Mouse (Mus musculus) heart, embryonic 10.5 days (tissue): ENCODE data around the gene Pik3cd. TPM values are rescaled to one million over a fixed set of nuclear protein-coding genes. Genes with fewer than 3 reads are reported as not detected.
"Not testable (repeated sequence)": the region's sequence is repeated elsewhere in the genome, so short reads cannot be mapped to it uniquely, and the experiment has no call there.

ENCODE experiments used
- DNase-seq: peaks from one replicate; pipeline ENCODE4 v3.0.0-alpha.2; 2017; ENCODE audit warnings: low spot score
- H3K27ac ChIP-seq: fragments of 300-500 bp; sonication (generic); 2 replicates; pipeline ENCODE4 v1.5.1; 2016; ENCODE audit warnings: mild to moderate bottlenecking
- H3K27me3 ChIP-seq: fragments of 300-500 bp; sonication (generic); 2 replicates; pipeline ENCODE4 v1.6.1; 2016; ENCODE audit warnings: mild to moderate bottlenecking; ENCODE audit not compliant: poor library complexity, insufficient read depth, severe bottlenecking
- H3K36me3 ChIP-seq: fragments of 300-500 bp; sonication (generic); 2 replicates; pipeline ENCODE4 v1.6.1; 2016; ENCODE audit warnings: mild to moderate bottlenecking, moderate library complexity
- H3K4me1 ChIP-seq: fragments of 300-500 bp; sonication (generic); 2 replicates; pipeline ENCODE4 v1.6.1; 2016; ENCODE audit warnings: mild to moderate bottlenecking
- H3K4me3 ChIP-seq: fragments of 300-500 bp; sonication (generic); 2 replicates; pipeline ENCODE4 v1.5.1; 2016; ENCODE audit warnings: mild to moderate bottlenecking, moderate library complexity
- H3K9me3 ChIP-seq: fragments of 300-500 bp; sonication (generic); 2 replicates; pipeline ENCODE4 v1.6.1; 2016; ENCODE audit warnings: mild to moderate bottlenecking, moderate library complexity
- WGBS: fragments of 180-500 bp; shearing (Covaris S2); methylation state at CpG from one replicate; pipeline ENCODE4 v1.1.7; 2016; 5-methylcytosine and 5-hydroxymethylcytosine counted together
- polyA plus RNA-seq: library from polyadenylated mRNA; unstranded; fragments of >200 nt; fragmentation: Nextera tagmentation; extraction: Ambion mirVana; gene quantifications from 2 replicates; pipeline ENCODE4 v1.2.1, GENCODE M21; 2016

The Pik3cd gene
- polyA plus RNA-seq, 1 experiment from 2014 or later: 4.8 TPM

DNA sequence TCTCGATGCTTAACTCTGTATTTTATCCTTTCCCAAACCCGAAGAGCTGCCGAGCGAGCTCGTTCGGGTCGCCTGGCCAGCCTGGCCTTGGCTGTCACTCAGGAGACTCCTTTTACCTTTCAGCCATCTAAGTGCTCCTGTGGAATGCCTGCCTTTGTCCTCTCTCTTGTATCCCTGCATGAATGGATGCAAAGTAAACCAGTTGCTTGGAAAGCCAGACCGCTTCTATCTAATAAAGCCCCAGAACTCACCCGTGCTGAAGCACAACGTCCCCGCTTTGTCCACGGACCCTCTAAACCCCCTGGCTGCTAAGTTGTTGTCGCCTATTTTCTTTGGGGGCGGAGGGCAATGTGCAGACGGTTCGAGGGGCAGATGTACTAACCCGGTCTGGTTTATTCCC, 75.6 kb downstream of the Pik3cd start:
- no peak for DNase-seq
- Histone ChIP-seq H3K4me1 (no peaks in the 10 kb centered on the region; the same call in 1 of the 2 replicates), H3K4me3 (no peak overlapping the region), H3K27ac (no peak overlapping the region), H3K9me3 (no peaks in the 10 kb centered on the region), H3K27me3 (no peaks in the 10 kb centered on the region), H3K36me3 (peaks cover 22% of the 10 kb centered on the region)
- 87% methylated on average over 17 of the region's 17 CpGs for WGBS

DNA sequence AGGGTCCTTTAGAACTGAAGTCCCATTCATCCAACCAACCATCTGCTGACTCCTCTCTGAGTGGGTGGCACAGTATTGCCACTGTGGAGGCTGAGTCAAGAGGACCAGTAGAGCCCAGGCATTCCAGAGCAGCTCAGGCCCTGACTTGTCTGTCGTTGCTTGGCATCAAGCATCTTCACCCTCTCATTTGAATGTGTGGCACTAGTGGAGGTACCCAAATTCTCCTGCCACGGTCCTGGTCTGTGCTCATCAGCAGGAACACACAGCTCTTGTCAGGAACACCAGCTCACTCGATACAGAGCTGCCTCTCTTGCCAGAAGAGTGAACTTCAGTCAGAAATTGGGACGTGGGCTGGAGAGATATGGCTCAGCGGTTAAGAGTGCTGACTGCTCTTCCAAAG, 78.7 kb downstream of the Pik3cd start:
- DNase-seq: no peak
- H3K27ac ChIP-seq: no peak overlapping the region
- no peaks in the 10 kb centered on the region for H3K9me3 ChIP-seq
- WGBS: 87% methylated on average over 5 of the region's 5 CpGs
- peaks cover 2% of the 10 kb centered on the region; the same call in 1 of the 2 replicates for H3K4me1 ChIP-seq
- H3K27me3 ChIP-seq: no peaks in the 10 kb centered on the region
- H3K4me3 ChIP-seq: no peak overlapping the region
- H3K36me3 ChIP-seq: no peaks in the 10 kb centered on the region

DNA sequence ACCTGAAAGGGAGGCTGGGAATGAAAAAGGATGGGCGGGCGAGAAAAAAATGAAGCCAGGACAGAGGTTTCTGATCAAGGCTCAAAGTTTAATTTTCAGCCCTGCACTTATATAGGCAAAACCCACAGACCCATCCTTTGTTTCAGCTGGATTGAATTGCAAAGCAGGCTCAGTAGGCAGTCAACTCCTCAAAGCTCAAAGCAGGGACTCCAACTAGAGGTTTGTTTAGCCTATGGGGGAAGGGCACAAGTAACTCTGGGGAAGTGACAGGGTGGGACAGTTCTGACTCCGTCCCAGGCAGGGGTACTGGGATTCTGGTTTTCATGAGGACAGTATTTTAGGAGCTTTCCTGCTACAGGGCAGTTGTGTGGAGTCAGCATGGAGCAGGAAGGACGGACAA, 81.1 kb downstream of the Pik3cd start:
- no peak for DNase-seq
- no peak overlapping the region for H3K27ac ChIP-seq
- H3K4me3 ChIP-seq: no peak overlapping the region
- H3K4me1 ChIP-seq: 0 out of 2 replicates have a peak, but pooled peaks cover 2% of the 10 kb centered on the region
- no peaks in the 10 kb centered on the region for H3K27me3 ChIP-seq
- H3K36me3 ChIP-seq: no peaks in the 10 kb centered on the region
- no peaks in the 10 kb centered on the region for H3K9me3 ChIP-seq
- WGBS: 69% methylated on average over 4 of the region's 4 CpGs

DNA sequence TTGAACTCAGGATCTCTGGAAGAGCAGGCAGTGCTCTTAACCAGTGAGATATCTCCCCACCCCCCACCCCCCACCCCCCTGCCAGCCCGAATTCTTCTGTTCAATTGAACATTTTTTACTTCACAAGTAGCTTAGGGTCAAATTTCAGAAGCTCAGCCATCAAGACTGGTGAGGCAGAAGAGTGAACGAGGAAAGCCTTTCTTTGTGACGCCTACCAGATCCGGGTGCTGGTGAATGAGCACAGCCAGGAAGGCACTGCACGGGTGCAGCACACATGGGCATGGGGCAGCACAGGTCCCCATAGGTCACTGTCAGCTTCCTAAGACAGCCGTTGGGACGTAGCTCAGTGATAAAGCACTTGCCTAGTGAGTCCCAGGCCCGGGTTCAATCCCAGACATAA, 82.4 kb downstream of the Pik3cd start:
- Histone ChIP-seq H3K4me3 (no peak overlapping the region), H3K9me3 (no peaks in the 10 kb centered on the region), H3K27ac (no peak overlapping the region), H3K27me3 (no peaks in the 10 kb centered on the region), H3K4me1 (0 out of 2 replicates have a peak, but pooled peaks cover 2% of the 10 kb centered on the region), H3K36me3 (peaks cover 9% of the 10 kb centered on the region)
- WGBS: 43% methylated on average over 8 of the region's 8 CpGs
- no peak for DNase-seq

DNA sequence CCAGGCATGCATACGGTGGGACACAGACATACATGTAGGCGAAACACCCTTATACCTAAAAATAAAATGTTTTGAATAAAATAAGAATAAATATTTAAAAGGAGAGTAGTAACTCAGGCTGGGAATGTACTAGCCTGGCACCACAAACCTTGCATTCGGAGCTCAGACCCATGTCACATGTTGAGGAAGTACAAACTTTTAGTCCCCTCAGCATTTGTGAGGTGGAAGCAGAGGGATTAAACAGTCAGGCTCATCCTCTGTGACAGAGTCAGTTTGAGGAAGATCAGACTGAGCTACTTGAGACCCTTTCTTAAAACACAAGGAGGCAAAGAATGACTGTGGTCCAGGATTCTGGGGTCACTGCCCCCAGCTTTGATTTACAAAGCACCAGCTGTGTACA, 85.4 kb downstream of the Pik3cd start:
- WGBS: 82% methylated on average over 3 of the region's 3 CpGs
- H3K27me3 ChIP-seq, H3K9me3 ChIP-seq: not testable (repeated sequence)

DNA sequence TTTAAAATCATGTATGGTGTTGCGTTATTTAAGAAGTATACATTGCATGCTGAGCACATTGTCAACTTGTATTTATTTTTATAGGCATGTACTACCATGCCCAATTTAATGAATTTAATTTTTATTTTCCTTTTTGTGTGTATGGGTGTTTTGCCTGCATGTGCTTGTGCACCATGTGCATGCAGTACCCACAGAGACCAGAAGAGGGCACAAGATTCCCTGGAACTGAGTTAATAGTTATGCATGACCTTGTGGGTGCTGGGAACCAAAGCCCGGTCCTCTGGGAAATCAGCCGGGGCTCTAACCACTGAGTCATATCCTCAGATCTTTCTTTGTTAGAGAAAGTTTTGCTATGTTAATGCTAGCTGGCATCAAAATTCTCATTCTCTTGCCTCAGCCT, 87.5 kb downstream of the Pik3cd start:
- Histone ChIP-seq H3K27ac (no peak overlapping the region), H3K27me3 (no peaks in the 10 kb centered on the region), H3K36me3 (peaks cover 14% of the 10 kb centered on the region), H3K9me3 (no peaks in the 10 kb centered on the region), H3K4me3 (no peak overlapping the region), H3K4me1 (no peaks in the 10 kb centered on the region)
- no peak for DNase-seq
- WGBS: 94% methylated on average over 3 of the region's 3 CpGs

More for the DNA sequence above, 85.4 kb downstream of the Pik3cd start:
- not testable (repeated sequence) for H3K4me3 ChIP-seq, H3K27ac ChIP-seq, H3K4me1 ChIP-seq, DNase-seq
- peaks cover 14% of the 10 kb centered on the region for H3K36me3 ChIP-seq

DNA sequence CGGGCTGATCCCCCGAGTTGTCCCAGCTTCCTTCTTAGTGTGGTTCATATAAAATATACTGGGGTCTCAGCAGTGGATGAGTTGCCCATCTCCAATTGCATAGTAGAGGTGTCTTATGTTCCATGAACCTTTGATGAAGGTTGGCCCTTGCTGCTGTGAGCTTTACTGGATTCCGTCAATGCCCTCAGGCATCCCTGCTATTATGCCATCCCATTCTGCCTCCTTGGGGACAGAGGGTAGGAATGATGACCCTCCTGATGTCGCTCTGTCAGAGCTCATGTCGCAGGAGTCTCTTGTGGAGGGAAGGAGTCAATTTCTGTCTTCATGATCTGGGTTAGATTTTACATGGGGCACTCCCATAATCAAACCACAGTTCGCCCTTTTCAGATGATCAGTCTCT, 88.9 kb downstream of the Pik3cd start:
- H3K4me3 ChIP-seq, H3K9me3 ChIP-seq, H3K27me3 ChIP-seq, DNase-seq, H3K27ac ChIP-seq, H3K4me1 ChIP-seq: not testable (repeated sequence)
- 76% methylated on average over 6 of the region's 6 CpGs for WGBS
- H3K36me3 ChIP-seq: peaks cover 14% of the 10 kb centered on the region

DNA sequence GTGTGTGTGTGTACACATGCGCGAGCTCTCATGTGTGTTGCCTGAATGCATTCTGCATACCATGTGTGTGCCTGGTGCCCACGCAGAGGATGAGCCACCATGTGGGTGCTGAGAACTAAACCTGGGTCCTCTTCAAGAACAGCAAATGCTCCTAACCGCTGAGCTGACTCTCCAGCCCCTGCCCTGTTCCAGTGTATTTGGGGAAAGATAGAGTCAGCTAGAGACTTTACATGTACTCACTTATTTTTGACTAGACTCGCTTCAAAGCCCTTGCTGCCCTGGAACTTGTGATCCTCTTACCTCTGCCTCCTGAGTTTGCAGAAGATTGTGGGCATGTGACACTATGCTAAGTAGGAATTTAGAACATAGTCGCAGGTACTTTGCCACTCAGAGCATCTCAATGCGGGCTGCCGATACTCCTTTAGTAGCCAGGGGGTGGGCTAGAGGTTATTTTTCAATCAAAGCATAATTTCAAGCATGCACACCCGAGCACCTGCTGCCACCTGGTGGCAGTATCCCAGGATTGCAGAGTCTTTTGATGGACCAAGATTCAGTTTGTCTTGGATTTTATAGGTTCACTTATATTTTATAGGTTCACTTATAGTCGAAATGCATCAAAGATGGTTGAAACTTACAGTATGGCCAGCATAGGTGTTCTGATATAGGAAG, 90.9 kb downstream of the Pik3cd start:
- no peaks in the 10 kb centered on the region for H3K9me3 ChIP-seq
- H3K27me3 ChIP-seq: no peaks in the 10 kb centered on the region
- WGBS: 52% methylated on average over 10 of the region's 10 CpGs
- H3K36me3 ChIP-seq: peaks cover 14% of the 10 kb centered on the region
- H3K27ac ChIP-seq: no peak overlapping the region
- DNase-seq: no peak
- H3K4me1 ChIP-seq: peaks cover 18% of the 10 kb centered on the region
- H3K4me3 ChIP-seq: no peak overlapping the region

DNA sequence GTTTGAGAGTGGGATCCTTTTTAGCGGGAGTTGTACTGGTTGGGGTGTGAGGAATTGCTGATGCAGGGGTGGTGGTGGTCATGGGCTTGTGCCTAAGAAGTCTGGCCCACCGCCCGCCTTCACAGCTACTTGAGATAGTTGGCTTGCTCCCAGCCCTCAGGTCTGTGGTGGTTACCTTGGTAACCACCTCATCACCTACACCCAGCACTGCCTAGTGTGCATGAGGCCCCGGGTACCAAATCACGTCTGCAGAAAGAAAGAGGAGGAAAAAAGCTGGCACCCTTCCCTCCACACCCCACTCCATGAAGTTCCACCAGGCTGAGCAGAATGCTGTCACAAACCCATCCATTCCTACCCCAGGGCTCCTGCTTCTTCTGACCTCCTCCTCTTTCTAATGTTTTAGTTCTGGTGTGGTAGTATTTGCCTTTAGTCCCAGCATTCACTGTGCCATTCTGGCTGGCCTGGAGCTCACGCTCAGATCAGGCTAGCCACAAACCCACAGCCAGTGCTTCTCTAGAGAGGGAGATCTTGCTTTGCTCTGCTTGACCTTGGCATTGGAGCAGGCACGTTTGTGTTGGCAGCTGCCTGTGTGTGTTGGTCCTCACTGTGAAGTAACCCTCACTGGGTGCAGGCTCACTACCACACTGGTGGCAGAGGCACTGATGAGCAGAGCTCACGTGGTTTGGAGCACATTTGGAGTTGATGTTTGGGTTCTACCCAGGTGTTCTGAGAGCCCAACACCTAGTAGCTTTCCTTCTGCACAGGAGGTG, 92.9 kb downstream of the Pik3cd start:
- WGBS: 78% methylated on average over 8 of the region's 8 CpGs
- no peak overlapping the region for H3K4me3 ChIP-seq
- DNase-seq: no peak

DNA sequence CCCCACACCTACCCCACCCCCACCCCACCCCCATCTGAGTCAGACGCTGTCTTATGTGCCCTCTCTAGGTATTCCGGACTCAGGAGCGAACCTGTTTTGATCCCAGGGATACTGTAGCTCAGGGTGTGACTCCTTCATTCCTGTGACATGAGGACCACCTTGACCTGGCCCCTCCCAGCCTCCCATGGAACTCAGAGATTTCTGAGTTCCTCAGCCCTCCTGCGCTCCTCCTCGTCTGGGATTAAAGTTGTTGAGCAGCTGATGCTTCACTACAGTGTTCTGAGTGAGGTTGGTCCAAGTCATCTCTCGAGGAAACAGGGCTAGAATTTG, 94.1 kb downstream of the Pik3cd start:
- Histone ChIP-seq H3K27ac (peak overlapping the region; percentile 65), H3K4me3 (no peak overlapping the region), H3K4me1 (peaks cover 22% of the 10 kb centered on the region), H3K9me3 (no peaks in the 10 kb centered on the region), H3K27me3 (no peaks in the 10 kb centered on the region), H3K36me3 (no peaks in the 10 kb centered on the region)
- WGBS: 77% methylated on average over 6 of the region's 6 CpGs
- no peak for DNase-seq

More for the DNA sequence above, 92.9 kb downstream of the Pik3cd start:
- H3K27me3 ChIP-seq: no peaks in the 10 kb centered on the region
- H3K27ac ChIP-seq: no peak overlapping the region
- H3K9me3 ChIP-seq: no peaks in the 10 kb centered on the region
- no peaks in the 10 kb centered on the region for H3K36me3 ChIP-seq
- peaks cover 22% of the 10 kb centered on the region for H3K4me1 ChIP-seq

DNA sequence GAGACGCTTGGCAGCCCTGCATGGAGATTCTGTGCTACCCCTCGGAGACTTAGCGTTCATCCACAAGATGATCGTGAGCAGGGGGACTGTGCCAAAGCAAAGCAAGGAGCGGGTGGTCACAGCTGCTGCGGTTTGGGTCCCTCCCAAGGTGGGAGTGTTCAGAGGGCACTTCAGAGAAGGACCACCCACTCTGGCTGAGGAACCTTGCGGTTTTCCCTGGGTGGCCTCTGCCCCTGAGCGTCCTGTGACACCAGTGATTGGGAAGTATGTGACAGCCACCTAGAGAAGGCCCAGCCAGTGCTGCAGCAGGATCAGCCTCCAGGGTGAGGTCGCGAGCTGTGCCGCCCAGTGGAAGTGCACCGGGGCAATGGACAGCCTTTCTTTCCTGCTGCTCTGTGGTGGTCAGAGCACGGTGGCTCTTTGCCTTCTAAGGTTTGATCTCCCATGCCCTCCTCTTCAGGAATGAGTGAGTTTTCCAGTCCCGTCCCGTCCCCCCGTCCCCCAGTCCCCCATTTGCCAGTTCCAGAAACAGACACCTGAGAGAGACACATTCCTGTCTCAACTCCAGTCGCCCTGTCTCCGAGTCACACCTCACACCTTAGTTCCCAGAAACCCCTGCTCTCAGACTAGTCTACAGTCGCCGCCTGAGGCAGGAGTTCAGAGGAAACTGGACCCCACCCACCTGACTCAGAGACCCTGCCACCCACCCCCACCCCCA, 94.6 kb downstream of the Pik3cd start:
- peak overlapping the region; percentile 65 for H3K27ac ChIP-seq
- no peaks in the 10 kb centered on the region for H3K27me3 ChIP-seq
- no peak for DNase-seq
- H3K4me1 ChIP-seq: peaks cover 27% of the 10 kb centered on the region
- no peaks in the 10 kb centered on the region for H3K36me3 ChIP-seq
- H3K9me3 ChIP-seq: no peaks in the 10 kb centered on the region
- WGBS: 47% methylated on average over 20 of the region's 20 CpGs
- no peak overlapping the region for H3K4me3 ChIP-seq

DNA sequence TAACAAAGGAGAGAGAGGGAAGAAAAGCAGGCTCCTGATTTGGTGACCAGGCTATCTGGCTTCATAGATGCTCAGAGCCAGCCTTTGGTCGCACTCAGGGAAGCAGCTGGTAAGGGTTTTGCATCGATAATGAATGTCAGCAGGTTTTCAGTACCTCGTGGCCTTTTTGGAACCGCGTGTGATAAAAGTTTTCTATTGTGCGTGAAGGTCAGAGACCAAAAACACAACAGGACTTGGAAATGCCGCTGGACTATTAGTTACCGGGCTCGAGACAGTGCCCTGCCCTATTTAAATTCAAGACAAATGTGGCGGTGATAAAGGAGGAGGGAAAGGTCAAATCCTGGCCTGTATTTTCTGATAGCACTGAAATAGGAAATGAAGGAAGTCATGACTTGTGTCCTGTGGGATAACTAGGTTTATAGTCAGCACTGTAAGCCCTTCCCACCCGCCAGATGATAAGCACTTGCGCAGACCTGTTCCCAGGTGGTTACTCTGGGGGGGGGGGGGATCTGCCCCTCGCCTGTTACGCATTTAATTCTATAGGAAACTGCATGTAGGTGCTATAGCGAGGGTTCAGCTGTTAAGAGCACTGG, 95.5 kb downstream of the Pik3cd start:
- WGBS: 42% methylated on average over 15 of the region's 15 CpGs
- Histone ChIP-seq H3K9me3 (no peaks in the 10 kb centered on the region), H3K27ac (no peak overlapping the region)

DNA sequence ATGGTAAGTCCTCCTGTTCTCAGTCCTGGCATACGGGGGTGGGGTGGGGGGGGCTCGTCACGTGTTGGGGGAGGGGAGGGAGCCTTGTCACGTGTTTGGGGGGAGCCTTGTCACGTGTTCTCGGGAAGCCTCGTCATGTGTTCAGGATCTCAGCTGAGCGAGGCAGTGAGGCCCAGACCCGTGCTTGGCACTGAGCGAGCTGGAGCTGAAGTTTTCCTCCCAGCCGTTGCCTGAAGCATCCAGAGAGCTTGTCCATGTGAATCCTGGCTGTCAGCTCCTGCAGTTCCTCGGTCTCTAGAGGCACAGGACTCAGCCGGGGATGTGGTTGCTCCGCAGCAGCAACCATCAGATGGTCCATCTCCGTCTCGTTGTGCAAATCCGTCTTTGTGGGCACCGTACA, 96.3 kb downstream of the Pik3cd start:
- H3K27ac ChIP-seq: no peak overlapping the region
- no peak overlapping the region for H3K4me3 ChIP-seq
- no peaks in the 10 kb centered on the region for H3K9me3 ChIP-seq
- H3K27me3 ChIP-seq: no peaks in the 10 kb centered on the region
- WGBS: 77% methylated on average over 18 of the region's 18 CpGs
- DNase-seq: no peak
- H3K36me3 ChIP-seq: no peaks in the 10 kb centered on the region
- H3K4me1 ChIP-seq: peaks cover 42% of the 10 kb centered on the region

More for the DNA sequence above, 95.5 kb downstream of the Pik3cd start:
- peaks cover 34% of the 10 kb centered on the region for H3K4me1 ChIP-seq
- H3K27me3 ChIP-seq: no peaks in the 10 kb centered on the region
- no peaks in the 10 kb centered on the region for H3K36me3 ChIP-seq
- no peak overlapping the region for H3K4me3 ChIP-seq
- no peak for DNase-seq
